Mouse (Mus musculus) ES-CJ7 (cell line): Measurements from ENCODE around the gene Srgap1.

ENCODE experiments used
- DNase-seq: peaks from one replicate; pipeline ENCODE4 v3.0.0; 2011; ENCODE audit warnings: low read depth, low spot score

The Srgap1 gene

DNA sequence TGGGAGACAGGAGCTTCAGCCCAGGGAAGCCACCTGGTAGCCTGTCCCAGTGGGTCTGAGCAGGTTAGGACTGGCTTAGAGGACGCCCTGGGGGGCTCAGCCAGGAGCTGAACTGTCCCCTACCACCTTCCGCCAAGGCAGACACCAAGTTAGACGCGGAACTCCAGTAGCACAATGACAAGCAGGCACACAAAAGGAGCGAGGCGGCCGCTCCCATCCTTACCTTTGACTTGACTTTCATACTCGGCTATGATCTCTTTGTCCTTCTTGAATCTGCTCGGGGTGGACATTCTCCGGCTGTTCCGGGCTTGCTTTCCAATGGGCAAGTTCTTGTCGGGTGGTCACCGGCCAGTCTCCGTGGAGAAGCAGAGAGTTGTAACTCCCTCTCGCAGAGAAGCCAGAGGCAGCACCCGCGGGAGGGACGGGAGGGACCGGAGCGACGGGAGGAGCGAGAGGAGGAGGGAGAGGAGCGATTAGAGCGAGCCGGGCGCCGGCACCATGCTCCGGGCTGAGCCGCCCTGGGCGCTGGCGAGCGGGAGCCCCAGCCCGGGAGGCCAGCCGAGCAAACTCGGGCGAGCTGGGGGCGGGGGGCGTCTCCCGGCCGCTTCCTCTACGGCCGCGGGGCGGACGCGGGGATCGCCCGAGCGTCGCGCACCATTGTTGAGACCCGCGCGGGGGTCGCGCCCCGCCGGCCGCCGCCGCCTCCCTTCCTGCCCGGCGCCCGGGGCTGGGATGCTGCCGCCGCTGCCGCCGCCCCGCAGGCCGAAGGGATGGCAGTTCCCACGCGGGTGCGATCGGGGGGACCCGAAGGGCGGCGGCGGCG is at the start of gene Srgap1:
Gene Srgap1, minus strand, starts transcription at position 412 of the 823 bp plus-strand sequence.
- DNase-seq: peak; percentile 82

DNA sequence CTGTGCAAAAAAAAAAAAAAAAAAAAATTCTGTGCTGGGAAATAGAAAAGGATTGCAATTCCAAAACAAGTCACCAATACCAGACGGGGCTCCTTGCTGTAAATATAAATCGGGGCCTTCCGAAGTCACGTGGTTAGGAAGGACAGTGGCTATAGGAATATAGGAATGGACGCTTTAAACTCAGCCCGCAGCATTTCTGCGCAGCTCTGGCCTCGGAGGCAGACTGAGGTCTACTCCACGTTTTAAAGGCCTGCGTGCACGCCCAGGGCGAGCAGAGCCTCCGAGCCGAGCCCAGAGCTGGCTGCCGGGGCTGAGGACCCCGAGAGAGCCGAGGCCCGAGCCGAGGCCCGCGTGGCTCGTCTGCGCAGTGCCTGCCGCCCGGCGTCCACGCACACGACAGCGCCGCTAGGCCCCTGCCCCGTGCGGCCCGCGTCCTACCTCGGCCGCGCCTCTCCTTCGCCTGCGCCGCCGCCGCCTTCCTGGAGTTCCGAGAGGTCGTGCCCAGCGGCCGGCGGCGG is 49.4 kb upstream of the Srgap1 start:
- peak; percentile 43 for DNase-seq

DNA sequence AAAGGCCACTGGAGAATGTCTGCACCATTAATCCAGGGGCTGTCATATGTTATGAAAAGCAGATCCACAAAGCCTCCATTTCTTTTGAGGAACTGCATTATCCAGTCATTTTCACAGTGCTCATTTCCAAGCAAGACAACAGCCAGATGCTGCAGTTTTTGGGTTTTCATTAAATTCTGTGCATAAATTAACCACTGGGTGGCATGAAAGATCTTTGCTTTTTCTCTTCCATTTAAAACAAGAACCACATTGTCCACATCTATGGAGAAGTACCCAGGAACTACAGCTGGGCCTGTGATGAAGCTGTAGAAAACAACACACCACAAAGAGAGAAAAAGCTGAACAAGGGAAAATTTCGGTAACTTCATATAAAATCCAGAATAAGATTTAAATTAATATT is 43.4 kb upstream of the Srgap1 start:
- DNase-seq: no peak

DNA sequence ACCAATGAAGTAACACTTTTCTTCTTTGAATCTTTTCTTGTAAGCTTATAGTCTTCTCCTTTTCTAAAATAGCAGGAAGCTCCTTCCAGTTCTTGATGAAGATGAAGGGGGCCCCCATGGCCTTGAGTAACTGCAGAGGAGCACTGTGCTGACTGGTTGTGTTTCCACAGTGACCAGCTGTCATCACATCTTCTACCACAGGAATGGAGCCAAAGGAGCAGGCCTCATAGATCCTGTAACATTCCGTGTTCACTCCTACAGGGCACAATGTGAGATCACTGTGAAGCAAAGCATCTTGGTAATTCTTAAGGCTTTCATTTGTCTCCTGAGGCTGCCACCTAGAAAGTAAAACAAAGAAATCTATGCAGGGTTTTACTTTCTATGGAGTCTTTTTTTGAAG is 34.2 kb upstream of the Srgap1 start:
- DNase-seq: no peak

DNA sequence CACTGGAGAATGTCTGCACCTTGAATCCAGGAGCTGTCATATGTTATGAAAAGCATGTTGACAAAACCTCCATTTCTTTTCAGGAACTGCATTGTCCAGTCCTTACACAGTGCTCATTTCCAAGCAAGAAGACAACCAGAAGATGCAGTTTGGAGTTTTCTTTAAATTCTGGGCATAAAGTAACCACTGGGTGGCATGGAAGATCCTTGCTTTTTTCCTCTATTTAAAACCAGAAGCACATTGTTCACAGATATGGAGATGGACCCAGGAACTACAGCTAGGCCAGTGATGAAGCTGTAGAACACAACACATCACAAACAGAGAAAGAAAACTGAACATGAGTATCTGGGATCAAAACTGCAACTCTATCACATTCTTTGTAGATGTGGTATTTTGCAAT is 22.0 kb upstream of the Srgap1 start:
- DNase-seq: no peak

DNA sequence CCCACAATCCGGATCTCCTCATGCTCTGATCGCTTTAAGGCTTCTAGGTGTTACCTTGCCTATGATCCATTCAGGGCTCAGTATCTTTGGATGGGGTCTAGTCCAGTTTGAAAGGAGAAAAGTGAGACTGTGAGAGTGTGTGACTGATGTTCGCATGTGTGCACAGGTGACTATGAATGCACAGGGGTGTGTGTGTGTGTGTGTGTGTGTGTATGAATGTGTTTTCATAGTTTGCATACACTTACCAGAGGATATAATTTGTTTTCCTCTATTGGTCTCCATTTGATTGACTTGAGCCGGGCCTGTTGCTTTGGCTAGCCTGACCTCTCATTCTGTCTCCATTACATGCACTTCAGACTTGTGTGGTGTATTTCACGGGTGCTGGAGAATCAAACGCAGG is 8.7 kb upstream of the Srgap1 start:
- no peak for DNase-seq

DNA sequence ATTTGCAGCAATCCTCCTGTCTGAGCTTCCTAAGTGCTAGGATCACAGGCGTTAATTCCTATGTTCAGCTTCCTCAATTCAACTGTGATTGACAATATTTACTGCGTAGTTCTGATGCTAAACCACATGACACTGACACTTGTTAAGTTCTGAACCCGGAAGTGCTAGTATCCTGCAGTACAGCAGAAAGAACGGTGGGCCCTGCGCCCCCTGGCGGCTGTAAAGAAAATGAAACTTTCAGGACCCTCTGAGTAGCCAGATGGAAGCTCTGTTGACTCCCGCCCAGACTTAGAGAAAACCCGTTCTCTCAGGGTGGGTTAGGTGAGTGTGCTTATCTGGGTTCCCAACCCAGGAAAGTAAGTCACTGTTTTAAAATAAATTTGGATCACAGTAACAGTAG is 7.4 kb upstream of the Srgap1 start:
- DNase-seq: peak; percentile 81

GRCm38 (mm10) chr10:122051831-122052230 is 4.7 kb upstream of the Srgap1 start:
- DNase-seq: peak; percentile 87

DNA sequence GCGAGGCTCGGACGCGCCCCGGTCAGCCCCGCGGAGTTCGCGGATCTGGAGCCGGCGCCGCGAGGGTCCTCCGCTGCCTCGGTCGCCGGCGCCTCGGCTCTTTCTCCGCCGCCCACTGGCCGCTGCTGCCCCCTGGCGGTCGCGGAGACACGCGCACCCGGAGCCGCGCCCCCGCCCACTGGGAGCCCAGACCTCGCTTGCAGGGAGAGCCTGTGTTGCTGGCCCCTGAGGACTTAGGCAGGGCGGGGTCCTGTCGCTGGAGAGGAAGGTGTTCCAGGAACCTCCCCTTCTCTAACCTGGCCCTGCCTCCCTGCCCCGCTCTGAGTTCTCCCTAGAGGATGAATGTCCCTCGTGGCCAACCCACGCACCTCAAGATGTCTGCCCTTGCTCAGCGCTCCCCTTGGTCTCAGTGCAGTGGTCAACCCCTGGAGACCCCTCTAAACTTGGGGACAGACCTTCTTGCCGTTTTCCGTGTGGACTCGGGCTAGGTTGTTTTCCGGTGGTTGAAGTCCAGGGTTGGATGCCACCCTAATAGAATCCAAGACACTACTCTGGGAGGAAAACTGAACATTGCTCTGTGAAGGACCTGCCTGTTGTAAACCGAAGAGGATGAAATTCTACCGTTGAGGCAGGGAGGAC is 731 bp upstream of the Srgap1 start:
- DNase-seq: peak; percentile 77

GRCm38 (mm10) chr10:122046511-122046903 is 608 bp downstream of the Srgap1 start:
- DNase-seq: no peak

GRCm38 (mm10) chr10:122045946-122046345 is 1.2 kb downstream of the Srgap1 start:
- DNase-seq: peak; percentile 44

DNA sequence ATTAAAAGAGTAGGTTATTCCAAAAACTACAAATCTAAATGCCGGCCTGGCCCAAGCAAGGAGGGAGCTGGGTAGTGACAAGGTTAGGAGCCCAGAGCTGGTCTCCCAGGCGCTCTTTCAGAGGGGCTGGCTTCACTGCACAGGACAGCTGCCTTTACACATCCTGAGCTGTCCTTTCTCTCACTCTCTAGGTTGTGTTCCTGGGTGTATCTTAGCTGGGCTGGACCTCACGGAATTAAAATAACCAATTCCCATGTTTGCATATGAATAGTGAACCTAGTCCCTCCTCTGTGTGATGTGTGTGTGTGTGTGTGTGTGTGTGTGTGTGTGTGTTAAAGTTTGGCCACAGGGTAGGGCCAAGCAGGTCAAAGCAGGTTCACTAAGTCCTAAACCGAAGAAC is 2.2 kb downstream of the Srgap1 start:
- peak; percentile 41 for DNase-seq

GRCm38 (mm10) chr10:122040372-122040771 is 6.7 kb downstream of the Srgap1 start:
- peak; percentile 64 for DNase-seq

GRCm38 (mm10) chr10:122039566-122039965 is 7.5 kb downstream of the Srgap1 start:
- no peak for DNase-seq

- DNase-seq: peak; percentile 73
Measured at GRCm38 (mm10) chr10:122038554-122038953, 8.6 kb downstream of the Srgap1 start.

DNA sequence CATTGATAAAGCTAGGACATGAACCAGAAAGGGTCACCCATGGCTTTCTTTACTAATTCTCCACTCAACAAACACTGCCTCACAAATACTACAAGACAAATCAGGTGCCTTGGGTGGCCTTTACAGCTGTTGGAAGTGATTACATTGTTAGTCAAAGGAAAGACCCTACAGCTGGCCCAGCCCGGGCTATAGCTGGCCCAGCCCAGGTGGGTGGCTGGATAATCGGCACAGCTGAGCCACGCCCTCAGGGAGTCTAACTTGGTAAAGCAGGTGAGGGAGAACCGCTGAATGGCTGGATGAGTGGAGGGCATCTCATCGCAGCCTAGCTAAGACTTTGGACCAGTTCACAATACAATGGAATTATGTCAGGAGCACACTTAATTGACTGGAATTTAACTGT is 13.8 kb downstream of the Srgap1 start:
- peak; percentile 14 for DNase-seq

DNA sequence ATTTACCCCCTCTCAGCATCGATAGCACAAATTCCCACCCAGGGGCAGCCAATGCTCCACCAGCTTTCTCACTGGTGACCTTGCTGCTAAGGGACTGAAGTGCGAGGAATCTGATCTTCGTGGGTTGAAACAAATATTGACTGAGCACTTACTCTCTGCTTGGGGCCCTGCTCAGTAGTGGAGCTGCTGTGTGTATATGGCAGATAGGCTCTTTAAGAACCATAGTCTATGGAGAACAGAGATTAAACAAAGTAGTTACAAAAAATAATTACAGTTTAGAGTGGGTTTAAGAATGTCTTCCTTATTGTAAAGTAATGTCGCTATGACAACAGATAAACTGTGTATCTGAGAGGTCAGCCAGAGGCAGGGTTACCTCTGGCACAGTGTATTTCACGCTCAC is 16.7 kb downstream of the Srgap1 start:
- no peak for DNase-seq

DNA sequence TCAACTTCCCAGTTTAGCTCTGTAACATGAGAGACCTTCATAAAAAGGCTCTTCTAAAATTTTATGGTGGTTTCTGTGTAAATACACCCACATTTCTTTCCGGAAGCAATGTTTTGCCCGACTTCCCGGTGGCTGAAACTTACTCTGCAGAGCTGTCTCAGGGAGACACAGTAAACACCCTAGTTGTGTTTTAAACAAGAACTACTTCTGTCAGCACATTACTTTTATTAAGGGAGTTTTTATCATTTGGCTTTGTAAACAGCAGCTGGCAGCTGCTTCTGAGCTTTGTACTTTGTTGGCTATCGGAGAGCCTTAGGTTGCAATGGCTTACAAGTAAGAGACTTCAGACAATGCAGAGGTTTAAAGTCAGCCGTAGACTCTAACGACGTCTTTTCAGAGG is 17.4 kb downstream of the Srgap1 start:
- DNase-seq: no peak

- no peak for DNase-seq
Measured at GRCm38 (mm10) chr10:122025198-122025597, 21.9 kb downstream of the Srgap1 start.

DNA sequence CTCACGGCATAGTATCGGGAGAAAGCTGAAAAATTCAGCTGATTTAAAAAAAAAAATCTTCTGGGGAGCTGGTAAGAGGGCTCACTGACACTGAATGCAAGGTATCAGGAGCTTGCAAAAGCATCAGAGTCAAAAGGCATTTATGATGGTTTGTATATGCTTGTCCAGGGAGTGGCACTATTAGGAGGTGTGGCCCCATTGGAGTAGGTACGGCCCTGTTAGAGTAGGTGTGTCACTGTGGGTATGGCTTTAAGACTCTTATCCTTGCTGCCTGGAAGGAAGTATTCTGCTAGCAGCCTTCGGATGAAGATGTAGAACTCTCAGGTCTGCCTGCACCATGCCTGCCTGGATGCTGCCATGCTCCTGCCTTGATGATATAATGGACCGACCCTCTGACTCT is 26.2 kb downstream of the Srgap1 start:
- DNase-seq: no peak

- DNase-seq: no peak
Measured at GRCm38 (mm10) chr10:122020255-122020654, 26.9 kb downstream of the Srgap1 start.

DNA sequence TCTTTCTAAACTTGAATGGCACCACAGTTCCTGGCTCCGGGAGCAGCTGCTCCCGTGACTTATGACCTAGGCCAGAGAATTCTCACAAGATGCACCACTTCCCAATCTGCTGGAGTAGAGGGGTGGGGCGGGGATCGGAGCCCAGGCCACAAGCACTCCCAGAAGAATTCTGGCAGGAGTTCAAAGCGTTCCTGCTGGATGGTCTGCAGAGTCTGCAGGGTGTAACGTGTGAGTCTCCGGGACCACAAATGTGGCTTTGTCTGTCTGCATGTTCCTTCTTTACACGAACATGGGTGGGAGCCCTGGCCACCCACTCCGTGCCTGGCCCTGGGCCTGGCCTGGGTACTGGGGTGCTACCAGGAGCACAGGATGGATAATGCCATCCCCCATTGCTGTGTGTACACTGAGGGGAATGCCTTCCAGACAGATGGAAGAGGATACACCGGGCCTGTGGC is 28.5 kb downstream of the Srgap1 start:
- DNase-seq: no peak

- DNase-seq: no peak
Measured at GRCm38 (mm10) chr10:122017743-122018142, 29.4 kb downstream of the Srgap1 start.
